Mouse (Mus musculus) common myeloid progenitor, adult 5-6 weeks (primary cell): Measurements from ENCODE around the gene Hsd17b14. TPM values are rescaled to one million over a fixed set of nuclear protein-coding genes. Genes with fewer than 3 reads are reported as not detected.
"Not testable (repeated sequence)": the region's sequence is repeated elsewhere in the genome, so short reads cannot be mapped to it uniquely, and the experiment has no call there.

Experiments used
- ATAC-seq: replicated peaks from 2 replicates; pipeline ENCODE4 v1.8.0; 2016; ENCODE audit warnings: low read depth, mild to moderate bottlenecking, moderate TSS enrichment, inconsistent platforms; ENCODE audit not compliant: poor library complexity, severe bottlenecking
- total RNA-seq: library from RNA; stranded (forward); fragments of 200-1000, 187-1606 nt; gene quantifications from 2 replicates; pipeline ENCODE4 v1.2.3, GENCODE M21; 2017

Gene Hsd17b14
- total RNA-seq = not detected in 2 replicates

GRCm38 (mm10) chr7:45554744-45555143, at the start of gene Hsd17b14:
Gene Hsd17b14, plus strand, starts transcription at chr7:45554893.
- ATAC-seq = no peak

GRCm38 (mm10) chr7:45507583-45507982, 47.1 kb upstream of the Hsd17b14 start:
- no peak for ATAC-seq

DNA sequence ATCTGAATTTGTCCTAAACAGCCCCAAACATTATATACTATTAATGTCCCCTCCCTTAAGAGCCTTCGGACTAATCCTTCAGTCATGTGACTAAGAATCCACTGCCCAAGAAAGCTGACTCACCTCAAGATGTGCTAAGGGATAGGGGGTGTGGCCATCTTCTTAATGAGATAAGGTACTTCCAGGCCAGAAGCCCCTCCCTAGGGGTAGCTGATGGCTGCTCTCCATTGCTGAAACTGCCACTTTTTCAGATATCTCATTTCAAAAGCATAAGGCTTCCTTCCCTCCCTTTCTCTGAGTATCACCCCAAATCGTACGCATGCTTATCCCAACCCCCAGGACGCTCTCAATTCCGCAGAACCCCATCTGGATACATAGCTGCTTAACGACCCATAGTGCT, 46.1 kb upstream of the Hsd17b14 start:
- peak; percentile 43 for ATAC-seq

DNA sequence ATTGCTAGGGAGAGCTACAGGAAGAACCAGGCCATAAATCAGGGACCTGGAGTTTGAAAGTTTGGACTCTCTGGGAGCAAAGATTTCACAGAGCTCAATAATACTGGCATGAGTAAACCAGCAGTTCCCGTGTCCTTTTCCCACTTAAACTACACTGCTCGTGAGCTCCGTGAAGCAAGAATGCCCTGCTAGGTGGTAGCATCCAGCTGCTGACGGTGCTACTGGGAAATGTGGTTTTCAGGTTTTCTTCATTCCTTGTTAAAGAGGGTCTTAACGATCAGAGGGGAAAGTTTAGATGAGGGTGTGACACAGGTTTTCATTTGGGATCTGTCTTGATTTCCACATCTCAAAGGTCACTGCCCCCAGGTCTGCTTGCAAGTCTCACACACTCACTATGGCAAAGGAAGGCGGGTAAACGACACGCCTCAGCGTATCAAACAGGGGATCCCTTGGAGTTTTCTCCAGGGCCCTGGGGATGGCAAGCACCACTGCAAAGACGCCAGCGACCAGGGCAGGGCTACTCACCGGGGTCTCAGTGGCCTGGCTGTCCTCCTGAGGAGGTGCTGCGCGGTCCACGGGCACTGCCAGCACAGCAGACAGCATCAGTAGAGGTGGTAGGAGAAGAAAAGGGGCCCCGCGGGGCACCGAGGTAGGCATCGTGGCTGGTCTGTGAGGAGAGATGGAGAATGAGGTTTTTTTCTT, 45.4 kb upstream of the Hsd17b14 start:
- ATAC-seq = no peak; the same call in 1 of the 2 replicates

DNA sequence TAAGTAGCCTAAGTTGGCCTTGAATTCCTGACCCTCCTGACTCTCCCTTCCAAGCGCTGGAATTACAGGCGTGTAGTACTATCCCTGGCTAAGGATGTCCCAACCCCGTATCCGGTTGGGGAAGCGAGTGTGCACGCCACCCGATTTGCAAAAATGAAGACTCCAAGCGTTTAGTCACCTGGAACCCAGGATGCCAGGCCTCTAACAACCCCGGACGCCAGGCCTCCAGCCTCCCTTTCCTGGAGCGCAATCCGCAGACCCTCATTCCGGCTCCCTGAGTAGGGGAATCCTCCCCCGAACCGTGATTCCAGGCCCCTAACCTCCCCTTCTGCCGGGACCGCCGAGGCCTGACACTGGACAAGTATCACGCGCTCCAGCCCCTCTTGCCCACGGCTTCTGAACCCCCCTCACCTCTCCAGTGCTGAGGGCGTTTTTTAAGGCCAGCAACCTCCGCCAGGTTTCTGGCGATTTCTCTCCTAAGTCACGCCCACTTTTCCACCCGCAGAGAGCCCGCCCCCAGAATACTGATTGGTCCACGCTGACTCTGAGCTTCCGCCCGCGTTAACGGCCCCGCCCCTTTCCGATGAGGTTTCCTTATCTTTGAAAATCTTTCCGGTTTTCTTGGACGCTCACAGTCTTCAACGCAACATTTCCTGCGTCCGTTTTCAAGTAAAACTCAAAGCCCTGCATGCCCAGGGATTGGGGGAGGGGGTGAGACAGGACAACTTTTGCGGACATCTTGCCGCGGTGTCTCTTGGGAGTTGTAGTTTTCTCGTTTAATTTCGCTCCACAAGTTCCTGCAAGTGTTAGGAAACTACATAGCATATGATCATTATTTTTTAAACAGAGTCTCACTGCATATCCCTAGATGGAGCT, 44.5 kb upstream of the Hsd17b14 start, which contains the start of gene Nucb1:
Gene Nucb1, minus strand, starts transcription at position 495 of the 876 bp plus-strand sequence.
- peak; percentile 86 for ATAC-seq

- no peak for ATAC-seq
Observed at GRCm38 (mm10) chr7:45514411-45514810, 40.3 kb upstream of the Hsd17b14 start.

GRCm38 (mm10) chr7:45515436-45515835, 39.3 kb upstream of the Hsd17b14 start:
- ATAC-seq = peak; percentile 40; the same call in 1 of the 2 replicates

- not testable (repeated sequence) for ATAC-seq
Observed at GRCm38 (mm10) chr7:45516846-45517245, 37.8 kb upstream of the Hsd17b14 start.

DNA sequence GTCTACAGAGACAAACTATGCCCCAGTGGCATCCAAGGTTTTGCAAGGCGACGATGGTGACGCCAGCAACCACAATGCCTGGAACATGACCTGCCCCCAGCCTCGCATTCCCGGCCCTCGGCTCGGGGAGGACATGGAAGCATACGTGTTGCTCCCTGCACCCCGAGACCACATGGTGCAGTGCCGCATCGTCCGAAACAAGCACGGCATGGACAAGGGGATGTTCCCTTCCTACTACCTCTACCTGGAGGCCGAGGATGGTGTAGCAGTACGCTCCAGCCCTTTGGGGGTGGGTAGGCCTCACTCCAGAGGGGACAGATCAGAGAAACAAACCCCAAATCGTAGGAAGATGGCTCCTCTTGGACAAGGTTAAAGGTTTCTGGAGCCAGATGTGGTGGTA, 36.1 kb upstream of the Hsd17b14 start:
- ATAC-seq = no peak

DNA sequence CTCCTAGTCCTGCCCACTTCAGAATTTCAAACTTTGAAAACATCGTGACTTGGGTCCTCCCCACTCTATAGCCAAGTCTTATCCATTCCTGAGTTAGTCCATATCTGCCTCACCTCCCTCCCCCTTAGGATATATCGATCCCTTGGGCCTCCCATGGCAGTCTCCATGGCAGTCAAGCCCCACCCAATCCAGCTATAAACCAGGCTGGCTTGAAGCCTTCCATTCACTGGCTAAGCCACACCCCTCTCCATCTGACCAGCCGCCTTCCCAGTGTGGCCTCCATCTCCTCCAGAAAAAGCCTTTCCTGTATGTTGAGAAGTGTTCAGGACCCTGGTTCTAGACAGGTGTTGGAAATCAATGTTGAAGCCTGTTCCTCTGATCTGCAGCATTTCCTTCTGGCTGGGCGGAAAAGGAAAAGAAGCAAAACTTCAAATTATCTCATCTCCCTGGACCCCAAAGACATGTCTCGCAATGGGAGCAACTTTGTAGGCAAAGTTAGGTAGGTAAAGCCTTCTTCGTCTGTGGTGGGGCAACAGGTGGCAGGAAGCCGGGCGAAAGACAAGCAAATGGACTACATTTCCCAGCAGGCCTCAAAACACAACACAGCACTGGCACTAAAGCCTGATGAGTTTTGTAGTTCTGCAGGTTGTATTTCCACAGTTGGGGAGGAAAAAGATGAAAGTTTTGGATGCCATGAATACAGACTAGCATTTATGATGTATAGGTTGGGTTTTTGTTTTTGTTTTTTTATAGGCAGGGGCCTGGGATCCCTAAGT, 35.2 kb upstream of the Hsd17b14 start:
- ATAC-seq = no peak

- ATAC-seq = no peak
Observed at GRCm38 (mm10) chr7:45520605-45521004, 34.1 kb upstream of the Hsd17b14 start.

GRCm38 (mm10) chr7:45521728-45522184, 32.9 kb upstream of the Hsd17b14 start:
- ATAC-seq = peak; percentile 51

DNA sequence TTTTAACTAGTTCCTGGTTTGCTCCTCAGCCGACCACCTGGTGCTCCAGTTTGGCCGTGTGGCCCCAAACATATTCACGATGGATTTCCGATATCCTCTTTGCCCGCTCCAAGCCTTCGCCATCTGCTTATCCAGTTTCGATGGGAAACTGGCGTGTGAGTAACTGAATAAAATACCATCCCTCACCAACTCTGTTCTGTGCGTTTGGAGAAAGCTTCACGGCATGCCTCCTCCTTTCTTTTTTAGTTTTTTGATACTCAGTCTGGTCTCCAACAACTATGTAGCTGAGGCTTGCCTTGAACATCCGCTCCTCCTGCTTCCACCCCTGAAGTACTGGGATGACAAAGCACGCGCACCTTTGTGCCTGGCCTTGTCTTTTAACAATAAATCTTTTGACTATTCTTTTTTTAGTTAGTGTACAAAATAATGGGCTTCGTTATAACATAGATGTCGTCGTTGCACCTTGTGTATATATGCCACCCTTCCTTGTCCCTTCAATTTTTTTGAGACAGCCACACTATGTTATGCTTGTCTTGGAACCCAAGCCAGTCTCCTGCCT, 32.4 kb upstream of the Hsd17b14 start:
- ATAC-seq = no peak

- ATAC-seq = no peak
Observed at GRCm38 (mm10) chr7:45522957-45523676, 31.6 kb upstream of the Hsd17b14 start.

DNA sequence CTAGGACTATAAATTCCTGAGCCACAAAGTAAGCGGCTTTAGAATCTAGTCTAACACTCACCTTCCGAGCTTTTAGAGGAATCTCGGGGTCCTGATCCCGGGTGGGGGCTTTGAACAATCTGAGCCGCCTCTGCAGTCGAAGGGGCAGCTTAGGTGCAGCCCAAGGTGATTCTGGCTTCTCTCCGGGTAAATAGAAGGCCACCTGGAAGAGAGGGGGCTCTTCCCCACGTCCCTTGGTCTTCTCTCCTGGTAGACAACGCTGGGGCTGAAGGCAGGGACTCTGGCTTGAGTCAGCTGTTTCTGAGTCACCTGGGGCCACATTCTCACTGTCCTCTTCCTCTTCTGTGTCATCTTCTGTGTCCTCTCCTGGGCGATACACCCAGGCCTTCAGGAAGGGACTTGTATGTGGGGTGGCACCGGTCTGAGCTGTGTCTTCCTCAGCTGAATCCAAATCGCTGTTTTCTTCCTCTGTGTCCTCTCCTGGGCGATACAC, 31.0 kb upstream of the Hsd17b14 start:
- no peak for ATAC-seq

GRCm38 (mm10) chr7:45524841-45525621, 29.7 kb upstream of the Hsd17b14 start:
- ATAC-seq = peak; percentile 48

DNA sequence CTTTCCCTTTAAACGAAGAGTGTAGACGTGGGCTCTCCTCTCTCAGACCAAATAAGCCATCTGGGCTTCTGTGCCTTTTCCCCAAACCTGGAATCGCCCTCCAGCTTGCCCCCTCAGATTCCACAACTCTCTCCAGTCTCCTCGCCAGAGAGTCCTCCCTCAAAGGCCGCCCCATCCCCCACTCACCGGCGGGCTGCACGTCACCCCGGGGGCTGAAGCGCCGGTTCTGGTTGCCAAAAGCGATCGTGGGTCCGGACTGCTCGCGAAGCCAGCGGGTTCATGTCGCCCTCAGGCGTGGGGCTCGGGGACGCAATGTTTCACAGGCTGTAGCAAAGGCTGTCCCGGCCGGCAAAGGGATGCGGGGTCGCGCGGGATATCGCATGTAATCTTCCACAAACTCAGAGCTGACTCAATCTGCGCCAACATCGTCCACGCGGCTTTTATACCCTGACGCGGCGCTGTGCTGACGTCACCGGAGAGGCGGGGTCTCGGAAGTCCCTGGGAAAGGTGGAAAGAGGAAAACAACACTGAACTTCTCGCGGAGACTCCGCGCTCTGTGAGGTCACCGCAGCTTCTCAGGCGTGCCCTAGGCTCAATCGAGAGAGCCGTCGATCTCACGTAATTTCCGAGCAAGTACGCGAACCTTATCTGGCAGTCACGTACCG, 28.8 kb upstream of the Hsd17b14 start, which contains the start of the genes Ppp1r15a and Plekha4:
Gene Ppp1r15a, minus strand, starts transcription at position 460 of the 665 bp plus-strand sequence.
Gene Plekha4, plus strand, starts transcription at position 522 of the 665 bp plus-strand sequence.
- ATAC-seq = peak; percentile 67
